Mouse (Mus musculus) ES-Bruce4 (cell line): ENCODE measurements around the gene Htr2a.

ENCODE experiments used
- CTCF ChIP-seq: IDR thresholded peaks from one replicate; pipeline ENCODE4 v1.8.1; 2011; ENCODE audit warnings: low read depth, low read length
- EP300 ChIP-seq: IDR thresholded peaks from 2 replicates; pipeline ENCODE4 v1.6.1; 2011; ENCODE audit warnings: low read depth, low read length; ENCODE audit not compliant: insufficient read depth
- POLR2A ChIP-seq: IDR thresholded peaks from one replicate; pipeline ENCODE4 v1.8.1; 2011; ENCODE audit warnings: low read length; ENCODE audit not compliant: insufficient read depth

- no peak for TF ChIP-seq CTCF
- TF ChIP-seq POLR2A = no peak
- TF ChIP-seq EP300 = no peak
Measured at GRCm38 (mm10) chr14:74603131-74603766, 37.4 kb upstream of the Htr2a start.
